Mouse (Mus musculus) C2C12 (cell line): ENCODE results near the gene Tmem205. TPM values are rescaled to one million over a fixed set of nuclear protein-coding genes. Genes with fewer than 3 reads are reported as not detected.
A peak's percentile ranks its signal among the peaks of the same experiment; 100 is the strongest.

ENCODE experiments used
- H3K27me3 ChIP-seq: one replicate; pipeline ENCODE4 v1.6.1; 2011; ENCODE audit not compliant: control insufficient read depth, insufficient read depth, insufficient read length
- H3K36me3 ChIP-seq: one replicate; pipeline ENCODE4 v1.6.1; 2011; ENCODE audit not compliant: control insufficient read depth, insufficient read depth
- H3K4me3 ChIP-seq: one replicate; pipeline ENCODE4 v1.5.1; 2011; ENCODE audit warnings: mild to moderate bottlenecking, control low read depth; ENCODE audit not compliant: poor library complexity, insufficient read depth, severe bottlenecking
- H3K79me2 ChIP-seq: one replicate; pipeline ENCODE4 v1.6.1; 2011; ENCODE audit not compliant: control insufficient read depth, insufficient read depth
- H3K79me3 ChIP-seq: one replicate; pipeline ENCODE4 v1.6.1; 2011; ENCODE audit warnings: low read depth, control low read depth
- H3ac ChIP-seq: one replicate; pipeline ENCODE3; 2011; ENCODE audit warnings: low read depth; ENCODE audit not compliant: control insufficient read depth, insufficient read length
- CEBPB ChIP-seq: IDR thresholded peaks from one replicate; pipeline ENCODE4 v1.6.1; 2011; ENCODE audit warnings: low read depth, mild to moderate bottlenecking, control low read depth, moderate library complexity
- CTCF ChIP-seq: IDR thresholded peaks from one replicate; pipeline ENCODE4 v1.5.1; 2011; ENCODE audit not compliant: control insufficient read depth, insufficient read depth, insufficient read length
- FOSL1 ChIP-seq: IDR thresholded peaks from one replicate; pipeline ENCODE4 v1.8.0; 2011; ENCODE audit warnings: mild to moderate bottlenecking, low read length; ENCODE audit not compliant: poor library complexity, insufficient read depth, severe bottlenecking
- MAX ChIP-seq: IDR thresholded peaks from one replicate; pipeline ENCODE4 v1.6.1; 2011; ENCODE audit warnings: mild to moderate bottlenecking, control low read depth
- MYOD1 ChIP-seq: IDR thresholded peaks from one replicate; pipeline ENCODE4 v1.6.1; 2011; ENCODE audit warnings: low read depth; ENCODE audit not compliant: control insufficient read depth, insufficient read length
- MYOG ChIP-seq: IDR thresholded peaks from one replicate; pipeline ENCODE4 v1.6.1; 2011; ENCODE audit not compliant: control insufficient read depth, insufficient read length; ENCODE audit errors: extremely low read depth
- USF1 ChIP-seq: IDR thresholded peaks from one replicate; pipeline ENCODE4 v1.6.1; 2011; ENCODE audit warnings: low read depth, mild to moderate bottlenecking, control low read depth, moderate library complexity
- polyA plus RNA-seq: library from polyadenylated mRNA; unstranded; fragments of >200 nt; fragmentation: generic; extraction: Trizol; gene quantifications from one replicate; pipeline ENCODE4 v1.2.1, GENCODE M21; 2012; ENCODE audit warnings: missing spikeins

The Tmem205 gene
- polyA plus RNA-seq, 1 experiment: 17.2 TPM

GRCm38 (mm10) chr9:21934021-21934420 is 6.7 kb upstream of the Tmem205 start:
- H3K27me3 ChIP-seq: no peaks in the 10 kb centered on the region
- no peak overlapping the region for H3ac ChIP-seq
- no peak for TF ChIP-seq MYOG
- TF ChIP-seq CEBPB: no peak
- TF ChIP-seq USF1: no peak
- TF ChIP-seq CTCF: no peak
- no peak for TF ChIP-seq FOSL1
- no peak for TF ChIP-seq MYOD1
- no peak for TF ChIP-seq MAX
- no peaks in the 10 kb centered on the region for H3K79me2 ChIP-seq
- no peaks in the 10 kb centered on the region for H3K79me3 ChIP-seq
- H3K4me3 ChIP-seq: no peak overlapping the region
- H3K36me3 ChIP-seq: no peaks in the 10 kb centered on the region

DNA sequence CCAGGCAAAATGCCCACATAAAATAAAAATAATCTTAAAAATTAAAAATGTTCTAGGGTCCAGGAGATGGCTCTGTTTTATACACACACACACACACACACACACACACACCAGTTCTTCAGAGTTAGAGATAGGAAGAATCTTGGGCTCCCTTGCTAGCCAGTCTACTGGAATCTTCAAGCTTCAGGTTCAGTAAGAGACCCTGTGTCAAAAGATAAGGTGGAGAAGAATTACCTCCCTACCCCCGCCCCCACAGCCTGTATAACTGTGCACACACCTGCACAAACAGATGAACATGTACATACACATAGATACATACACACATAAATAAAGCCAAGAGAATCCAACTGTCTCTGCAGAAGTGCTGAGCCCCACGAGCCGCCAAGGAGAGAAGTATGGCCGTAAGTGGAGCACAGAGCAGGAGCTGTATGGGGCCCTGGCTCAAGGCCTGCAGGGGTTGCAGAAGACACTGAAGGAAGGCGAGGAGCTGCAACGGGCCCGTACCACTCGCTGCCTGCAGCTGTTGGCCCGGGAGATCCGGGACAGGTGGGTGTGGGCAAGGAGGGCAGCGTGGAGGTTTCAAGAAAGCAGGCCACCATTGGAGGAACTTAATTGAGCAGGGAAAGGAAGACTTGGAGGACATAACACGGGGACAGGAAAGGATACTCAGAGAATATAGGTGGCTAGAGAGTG is 5.2 kb upstream of the Tmem205 start:
- no peak for TF ChIP-seq CTCF
- no peak overlapping the region for H3K4me3 ChIP-seq
- no peaks in the 10 kb centered on the region for H3K79me3 ChIP-seq
- H3K36me3 ChIP-seq: no peaks in the 10 kb centered on the region
- H3K79me2 ChIP-seq: no peaks in the 10 kb centered on the region
- H3ac ChIP-seq: no peak overlapping the region
- no peaks in the 10 kb centered on the region for H3K27me3 ChIP-seq

GRCm38 (mm10) chr9:21932006-21932405 is 4.7 kb upstream of the Tmem205 start:
- Histone ChIP-seq H3K79me2 (no peaks in the 10 kb centered on the region), H3K36me3 (no peaks in the 10 kb centered on the region), H3K27me3 (no peaks in the 10 kb centered on the region), H3K4me3 (no peak overlapping the region), H3ac (no peak overlapping the region), H3K79me3 (no peaks in the 10 kb centered on the region)
- TF ChIP-seq MAX (no peak), CEBPB (no peak), FOSL1 (no peak), CTCF (no peak), MYOG (no peak), MYOD1 (no peak), USF1 (no peak)

DNA sequence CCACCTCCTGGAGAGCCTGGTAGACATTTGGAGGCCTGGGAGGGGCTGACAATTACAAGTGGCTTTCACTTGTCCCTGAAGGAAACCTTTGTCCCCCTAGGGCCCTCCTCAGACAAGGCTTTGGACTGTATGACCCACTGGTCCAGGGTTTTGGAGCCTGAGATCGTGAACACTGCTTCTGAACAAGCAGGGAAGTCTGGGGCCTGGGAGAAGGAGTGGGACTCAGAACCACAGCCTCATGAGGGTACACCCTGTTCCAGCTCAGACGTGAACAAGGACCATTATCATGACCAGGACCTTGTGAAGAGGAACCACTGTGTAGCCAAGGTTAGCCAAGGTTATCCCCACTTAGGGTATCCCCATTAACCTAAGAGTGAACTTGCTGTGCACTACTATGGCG is 1.9 kb upstream of the Tmem205 start:
- no peak overlapping the region for H3ac ChIP-seq
- no peak overlapping the region for H3K4me3 ChIP-seq
- peaks cover 2% of the 10 kb centered on the region for H3K79me3 ChIP-seq
- H3K79me2 ChIP-seq: peaks cover 16% of the 10 kb centered on the region
- TF ChIP-seq USF1 (no peak), MAX (no peak), MYOG (no peak), CEBPB (no peak), MYOD1 (no peak), CTCF (no peak), FOSL1 (no peak)
- no peaks in the 10 kb centered on the region for H3K27me3 ChIP-seq
- H3K36me3 ChIP-seq: no peaks in the 10 kb centered on the region

- peaks cover 16% of the 10 kb centered on the region for H3K79me2 ChIP-seq
- TF ChIP-seq USF1: no peak
- no peak for TF ChIP-seq MYOG
- no peak for TF ChIP-seq MYOD1
- TF ChIP-seq CTCF: no peak
- TF ChIP-seq MAX: no peak
- no peak for TF ChIP-seq CEBPB
- no peak for TF ChIP-seq FOSL1
Measured at GRCm38 (mm10) chr9:21926784-21927183, 572 bp downstream of the Tmem205 start.

GRCm38 (mm10) chr9:21926155-21926554 is 1.2 kb downstream of the Tmem205 start:
- Histone ChIP-seq H3K36me3 (no peaks in the 10 kb centered on the region), H3K79me2 (peaks cover 16% of the 10 kb centered on the region), H3ac (no peak overlapping the region), H3K4me3 (peak overlapping the region; percentile 42), H3K79me3 (peaks cover 2% of the 10 kb centered on the region), H3K27me3 (no peaks in the 10 kb centered on the region)
- TF ChIP-seq FOSL1 (no peak), MAX (no peak), MYOD1 (no peak), USF1 (no peak), MYOG (no peak), CTCF (no peak), CEBPB (no peak)

More at GRCm38 (mm10) chr9:21926784-21927183, 572 bp downstream of the Tmem205 start:
- peak overlapping the region; percentile 53 for H3ac ChIP-seq
- H3K79me3 ChIP-seq: peaks cover 2% of the 10 kb centered on the region
- H3K36me3 ChIP-seq: no peaks in the 10 kb centered on the region
- H3K4me3 ChIP-seq: peak overlapping the region; percentile 42
- no peaks in the 10 kb centered on the region for H3K27me3 ChIP-seq
